Mouse (Mus musculus): ENCODE measurements around the gene Rassf5.

GRCm38 (mm10) chr1:131184253-131184955 lies 60.7 kb downstream of the Rassf5 start:
- TF ChIP-seq POLR2A (IDR thresholded peaks at IDR 0.05; ENCODE audit: low read depth, low read length) (no peak), CTCF (IDR thresholded peaks at IDR 0.05; ENCODE audit: borderline replicate concordance, insufficient read depth, low read length) (no peak)
